Mouse (Mus musculus) kidney, embryonic 16.5 days (tissue): ENCODE measurements around the gene Gm10256. TPM values are rescaled to one million over a fixed set of nuclear protein-coding genes. Genes with fewer than 3 reads are reported as not detected.
"Not testable (repeated sequence)": the region's sequence is repeated elsewhere in the genome, so short reads cannot be mapped to it uniquely, and the experiment has no call there.

Source experiments
- ATAC-seq: fragments of 200-750 bp; cut with Nextera tagmentation; 2 replicates; pipeline ENCODE4 v1.8.0; 2017; ENCODE audit warnings: moderate TSS enrichment; ENCODE audit not compliant: low FRiP score, low TSS enrichment
- H3K27ac ChIP-seq: fragments of 300-500 bp; sonication (generic); 2 replicates; pipeline ENCODE4 v1.5.1; 2014; ENCODE audit warnings: low read length
- H3K27me3 ChIP-seq: fragments of 300-500 bp; sonication (generic); 2 replicates; pipeline ENCODE4 v1.6.1; 2014; ENCODE audit warnings: low read length, control low read depth, mixed read lengths; ENCODE audit not compliant: insufficient read depth
- H3K36me3 ChIP-seq: fragments of 300-500 bp; sonication (generic); 2 replicates; pipeline ENCODE4 v1.6.1; 2014; ENCODE audit warnings: low read length, control low read depth, mixed read lengths; ENCODE audit not compliant: insufficient read depth
- H3K4me1 ChIP-seq: fragments of 300-500 bp; sonication (generic); 2 replicates; pipeline ENCODE4 v1.6.1; 2014; ENCODE audit warnings: low read length, control low read depth, mixed read lengths; ENCODE audit not compliant: insufficient read depth
- H3K4me2 ChIP-seq: fragments of 300-500 bp; sonication (generic); replicated peaks from 2 replicates; pipeline ENCODE4 v1.6.1; 2014; ENCODE audit warnings: low read depth, low read length
- H3K4me3 ChIP-seq: fragments of 300-500 bp; sonication (generic); 2 replicates; pipeline ENCODE4 v1.5.1; 2014; ENCODE audit warnings: mild to moderate bottlenecking, low read length
- H3K9ac ChIP-seq: fragments of 300-500 bp; sonication (generic); replicated peaks from 2 replicates; pipeline ENCODE4 v1.6.1; 2014; ENCODE audit warnings: low read length
- H3K9me3 ChIP-seq: fragments of 300-500 bp; sonication (generic); 2 replicates; pipeline ENCODE4 v1.6.1; 2016; ENCODE audit warnings: low read length, control low read depth
- WGBS: fragments of 180-500 bp; shearing (Covaris S2); extraction: QIAGEN DNeasy Blood & Tissue Kit; methylation state at CpG from one replicate; pipeline ENCODE4 v1.1.7; 2014; 5-methylcytosine and 5-hydroxymethylcytosine counted together
- polyA plus RNA-seq: library from polyadenylated mRNA; unstranded; fragments of >200 nt; fragmentation: Nextera tagmentation; extraction: Ambion mirVana; gene quantifications from 2 replicates; pipeline ENCODE4 v1.2.1, GENCODE M21; 2015

The Gm10256 gene
- not detected in 2 replicates for polyA plus RNA-seq

DNA sequence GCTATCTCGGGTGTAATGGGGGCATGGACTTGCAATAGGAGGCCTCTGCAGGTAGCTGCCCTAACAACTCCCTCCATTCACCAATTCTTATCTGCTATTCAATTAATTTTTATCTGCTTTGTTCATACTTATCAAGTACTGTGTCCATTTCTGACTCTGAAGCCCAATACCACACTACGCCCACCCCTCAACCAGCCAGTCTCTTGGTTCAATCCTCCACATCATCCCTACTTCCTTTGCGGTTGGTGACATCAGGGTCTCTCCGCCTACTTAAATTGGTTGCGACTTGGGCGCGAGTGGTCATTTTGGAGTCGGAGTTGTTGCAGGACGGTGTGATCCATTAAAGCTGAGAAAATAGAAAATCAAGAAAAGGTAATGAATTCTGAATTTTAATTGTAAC, at the start of gene Gm10256, which contains the start of gene Rbmy:
Gene Gm10256, plus strand, starts transcription at position 320 of the 400 bp plus-strand sequence.
Gene Rbmy, plus strand, starts transcription at position 301 of the 400 bp plus-strand sequence.
- H3K4me3 ChIP-seq, ATAC-seq, H3K4me1 ChIP-seq, H3K36me3 ChIP-seq, H3K9ac ChIP-seq, H3K9me3 ChIP-seq, H3K27me3 ChIP-seq, H3K27ac ChIP-seq, H3K4me2 ChIP-seq: not testable (repeated sequence)
- WGBS, result no CpG with 5 or more reads among the region's 9 CpGs

DNA sequence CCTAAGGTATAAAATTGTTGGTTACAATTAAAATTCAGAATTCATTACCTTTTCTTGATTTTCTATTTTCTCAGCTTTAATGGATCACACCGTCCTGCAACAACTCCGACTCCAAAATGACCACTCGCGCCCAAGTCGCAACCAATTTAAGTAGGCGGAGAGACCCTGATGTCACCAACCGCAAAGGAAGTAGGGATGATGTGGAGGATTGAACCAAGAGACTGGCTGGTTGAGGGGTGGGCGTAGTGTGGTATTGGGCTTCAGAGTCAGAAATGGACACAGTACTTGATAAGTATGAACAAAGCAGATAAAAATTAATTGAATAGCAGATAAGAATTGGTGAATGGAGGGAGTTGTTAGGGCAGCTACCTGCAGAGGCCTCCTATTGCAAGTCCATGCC, 34.4 kb upstream of the Gm10256 start, which contains the start of gene Gm4064:
Gene Gm4064, minus strand, starts transcription at position 101 of the 400 bp plus-strand sequence.
- not testable (repeated sequence) for H3K9me3 ChIP-seq, H3K4me1 ChIP-seq, H3K4me3 ChIP-seq, H3K9ac ChIP-seq, ATAC-seq, H3K36me3 ChIP-seq, H3K27me3 ChIP-seq, H3K4me2 ChIP-seq, H3K27ac ChIP-seq
- no CpG with 5 or more reads among the region's 8 CpGs for WGBS

- not testable (repeated sequence) for H3K27ac ChIP-seq, H3K4me3 ChIP-seq, H3K4me1 ChIP-seq, H3K9me3 ChIP-seq, H3K9ac ChIP-seq, H3K4me2 ChIP-seq, H3K27me3 ChIP-seq, ATAC-seq, H3K36me3 ChIP-seq
- no CpG with 5 or more reads among the region's 9 CpGs for WGBS
Observed at GRCm38 (mm10) chrY:2900689-2901088, 70.2 kb downstream of the Gm10256 start, which contains the start of gene Gm10352. Gene Gm10352, plus strand, starts transcription at chrY:2900989.

Other genes with a start within 250 kb of the Gm10256 start
- not detected in 2 replicates for gene H2al2c, start 231.6 kb upstream of the Gm10256 start, polyA plus RNA-seq
- not detected in 2 replicates for gene Sry, start 167.0 kb upstream of the Gm10256 start, polyA plus RNA-seq
- gene H2al2b, start 110.0 kb upstream of the Gm10256 start, polyA plus RNA-seq, result not detected in 2 replicates
- not detected in 2 replicates for gene Gm4064, start 34.5 kb upstream of the Gm10256 start, polyA plus RNA-seq
- gene Rbmy, start within 50 bp of the Gm10256 start, polyA plus RNA-seq, result not detected in 2 replicates
- 0.21 TPM in 1 of 2 replicates, not detected in the other for gene Gm10352, start 70.3 kb downstream of the Gm10256 start, polyA plus RNA-seq
- gene Gm29289, start 101.9 kb downstream of the Gm10256 start, polyA plus RNA-seq, result not detected in 2 replicates